In the genomic region with DNA sequence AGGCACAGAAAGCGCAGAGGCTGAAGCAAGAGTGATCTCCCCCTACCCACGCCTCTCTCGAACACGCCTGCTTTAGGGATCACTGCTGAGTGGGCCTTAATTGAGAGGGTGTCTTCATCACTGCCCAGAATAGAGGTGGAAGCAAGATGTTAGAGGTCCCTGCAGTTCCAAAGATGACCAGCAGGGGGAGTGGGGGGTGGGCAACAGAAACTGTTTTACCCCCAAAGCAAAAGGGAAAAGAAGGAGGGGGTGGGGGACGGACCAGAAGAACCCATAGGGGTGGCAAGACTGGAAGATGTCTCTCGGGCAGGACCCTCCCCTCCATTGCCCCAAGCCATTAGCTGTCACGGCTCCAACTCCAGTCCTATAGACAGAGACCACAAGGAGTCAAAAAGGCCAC, we compare ENCODE assay signal across 9 mouse cellular contexts. TPM values are rescaled to one million over a fixed set of nuclear protein-coding genes. Genes with fewer than 3 reads are reported as not detected.
DNase-seq lines count a peak whose midpoint lies in the region; ATAC-seq and TF ChIP-seq lines count a peak whose summit lies in the region.
"Had no signal": no experiment of that assay in that cellular context is flagged by ENCODE, and none has a peak within 500 bp of the region (broad histone marks: within the 10 kb centered on the region; RNA-seq: fewer than 3 reads in every experiment).

No protein-coding gene starts in this region.

- H3K4me3 ChIP-seq in heart, adult 2 months: no peak overlapping the region
- H3K4me3 ChIP-seq: limb, embryonic 15.5 days had no signal

- DNase-seq in heart, adult 2 months: peak; percentile 37 to 79
- no peak for DNase-seq in heart, adult 9 months (ENCODE audit: low spot score in 2 of 2)
- DNase-seq in 3T3-L1 (ENCODE audit: low read depth, low spot score): peak; percentile 75
- peak; percentile 53 for DNase-seq in Muller cell, postnatal 12 days (ENCODE audit: inconsistent ontology term)
- peak; percentile 59 to 79 for DNase-seq in cerebellum, postnatal 4 days (ENCODE audit: low spot score in 2 of 2)
- peak; percentile 62 to 81 for DNase-seq in kidney, postnatal 25 days
- peak; percentile 84 for DNase-seq in thymus, postnatal 14 days

- WGBS in heart, adult 2 months: 35% methylated on average over 7 of the region's 7 CpGs

- TF ChIP-seq POLR2A in heart, adult 2 months (IDR thresholded peaks at IDR 0.05; ENCODE audit: insufficient read depth, low read depth, low read length): no peak

- no peak overlapping the region for H3K9ac ChIP-seq in heart, adult 2 months (ENCODE audit: low read depth, low read length)
- H3K9ac ChIP-seq: limb, embryonic 15.5 days had no signal

- ATAC-seq in megakaryocyte-erythroid progenitor cell, adult 5-6 weeks (replicated peaks; ENCODE audit: low FRiP score, low TSS enrichment, poor library complexity, severe bottlenecking): peak; percentile 35; the same call in 1 of the 2 replicates

- intact Hi-C loops in heart, adult 2 months (cut with DNase I): loop anchor here (1.0 kb wide), 1 partner anchor 40 kb away; no protein-coding TSS in a partner anchor

- peak; percentile 83 for TF ChIP-seq CTCF in heart, adult 2 months (IDR thresholded peaks at IDR 0.05)

- H3K27ac ChIP-seq in heart, adult 2 months: no peak overlapping the region
- H3K27ac ChIP-seq: limb, embryonic 15.5 days had no signal

- TF ChIP-seq EP300 in heart, adult 2 months (IDR thresholded peaks at IDR 0.05; ENCODE audit: insufficient read depth, low read depth, low read length): no peak

- H3K4me1 ChIP-seq in heart, adult 2 months (ENCODE audit: control insufficient read depth, insufficient read depth, low read length): peaks cover 2% of the 10 kb centered on the region

- H3K36me3 ChIP-seq in heart, adult 2 months (ENCODE audit: control insufficient read depth, insufficient read depth, low read length): no peaks in the 10 kb centered on the region

- peaks cover 3% of the 10 kb centered on the region; the same call in 1 of the 2 replicates for H3K79me2 ChIP-seq in heart, adult 2 months (replicated peaks; ENCODE audit: control insufficient read depth, insufficient read depth, low read length)

- H3K27me3 ChIP-seq in heart, adult 2 months (ENCODE audit: control insufficient read depth, insufficient read depth, low read length): no peaks in the 10 kb centered on the region
- H3K27me3 ChIP-seq: limb, embryonic 15.5 days had no signal

RNA-seq across cellular contexts. Expression of a gene that starts 8.0 kb away (rescaled TPM):
- total RNA-seq in heart, adult 2 months (2021): 100 to 1,000 TPM; 149 to 161 TPM
- polyA plus RNA-seq in heart, adult 2 months (2012; rRNA removed): 133 and 170 TPM in 2 replicates
- total RNA-seq in megakaryocyte-erythroid progenitor cell, adult 5-6 weeks (2014; fragmentation: Nextera tagmentation): 79.0 and 88.9 TPM in 2 replicates
- 9.7 and 14.4 TPM in 2 replicates for total RNA-seq in megakaryocyte-erythroid progenitor cell, adult 5-6 weeks (2017)

RNA-seq across cellular contexts. Expression of a gene that starts 8.6 kb away (rescaled TPM):
- total RNA-seq in heart, adult 2 months (2021): 10 to 100 TPM; 81.8 to 90.1 TPM
- polyA plus RNA-seq in heart, adult 2 months (2012; rRNA removed): 122 and 154 TPM in 2 replicates
- 19.3 and 21.1 TPM in 2 replicates for total RNA-seq in megakaryocyte-erythroid progenitor cell, adult 5-6 weeks (2014; fragmentation: Nextera tagmentation)
- 10.2 and 14.3 TPM in 2 replicates for total RNA-seq in megakaryocyte-erythroid progenitor cell, adult 5-6 weeks (2017)

RNA-seq across cellular contexts. Expression of a gene that starts 19.0 kb away (rescaled TPM):
- under 1 TPM in 1 of 2 experiments, not detected in 1; 0.59 TPM for total RNA-seq in heart, adult 2 months (2021)
- polyA plus RNA-seq in heart, adult 2 months (2012; rRNA removed): not detected in 2 replicates
- 0.98 TPM in 1 of 2 replicates, not detected in the other for total RNA-seq in megakaryocyte-erythroid progenitor cell, adult 5-6 weeks (2014; fragmentation: Nextera tagmentation)
- 0.15 TPM in 1 of 2 replicates, not detected in the other for total RNA-seq in megakaryocyte-erythroid progenitor cell, adult 5-6 weeks (2017)

RNA-seq across cellular contexts. Expression of a gene that starts 55.5 kb away (rescaled TPM):
- total RNA-seq in heart, adult 2 months (2021): under 1 TPM in 1 of 2 experiments, not detected in 1; 0.66 TPM
- polyA plus RNA-seq in heart, adult 2 months (2012; rRNA removed): 0.88 TPM in 1 of 2 replicates, not detected in the other
- not detected in 2 replicates for total RNA-seq in megakaryocyte-erythroid progenitor cell, adult 5-6 weeks (2014; fragmentation: Nextera tagmentation)
- not detected in 2 replicates for total RNA-seq in megakaryocyte-erythroid progenitor cell, adult 5-6 weeks (2017)
- polyA plus RNA-seq: limb, embryonic 15.5 days had no signal

Comparison
In these comparisons a context has a peak if more than half of its experiments do, and no peak if none do; other contexts are left out.
1. DNase-seq: peak in heart, adult 2 months (2 of 2), 3T3-L1 (single experiment), Muller cell, postnatal 12 days (single experiment), cerebellum, postnatal 4 days (2 of 2), kidney, postnatal 25 days (2 of 2) and thymus, postnatal 14 days (single experiment); none in heart, adult 9 months (0 of 2).